Mouse (Mus musculus): ENCODE data around the gene Nfatc2.

Nfatc2 gene

DNA sequence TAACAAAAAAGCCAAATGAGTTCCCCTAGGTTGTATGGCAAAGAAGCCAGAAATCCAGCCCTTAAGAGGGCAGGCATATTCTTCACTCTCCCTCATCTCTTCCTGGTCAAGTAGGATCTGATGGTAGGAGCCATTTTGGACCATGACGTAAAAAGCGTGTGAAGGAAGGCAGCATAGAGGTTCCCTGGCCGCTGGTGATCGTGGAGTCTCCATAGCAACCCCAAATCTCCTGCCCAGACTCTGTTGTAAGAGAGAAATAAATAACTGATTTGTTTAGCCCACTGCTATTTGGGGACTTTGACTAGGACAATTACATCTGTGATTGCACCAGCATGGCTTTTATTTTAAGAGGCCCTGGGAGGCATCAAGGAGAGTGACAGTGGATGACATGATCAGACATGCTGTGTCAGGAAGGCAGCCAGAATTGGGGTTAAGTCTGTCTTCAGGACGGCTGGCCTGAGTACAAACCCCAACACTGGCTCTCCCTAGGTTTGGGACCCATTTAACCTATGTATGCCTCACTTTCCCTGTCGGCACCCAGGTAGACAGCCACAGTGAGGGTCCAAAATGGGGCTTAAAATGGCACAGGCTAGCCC is 8.3 kb upstream of the Nfatc2 start:
- no peak for DNase-seq (ENCODE audit: low read depth)

DNA sequence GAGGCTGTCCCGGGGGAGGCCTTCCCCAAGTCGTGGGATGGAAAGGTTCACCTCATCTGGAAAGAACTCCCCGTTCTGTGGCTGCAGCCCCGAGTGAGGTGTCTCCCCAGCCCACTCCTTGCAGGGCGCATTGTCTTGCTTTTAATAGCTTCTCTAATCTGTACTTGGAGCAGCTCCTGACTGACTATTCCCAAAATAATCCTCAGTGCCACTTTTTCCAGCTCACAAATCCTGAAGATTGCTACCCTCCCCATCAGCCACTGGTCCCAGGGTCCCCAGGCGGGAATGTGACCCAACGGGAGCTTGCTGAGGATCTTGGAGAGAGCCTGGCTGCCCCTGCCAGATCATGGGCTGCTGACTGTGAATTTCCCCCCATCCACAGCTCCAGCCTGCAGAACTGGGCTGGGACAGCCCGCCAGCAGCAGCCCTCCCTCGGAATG is 6.7 kb upstream of the Nfatc2 start:
- DNase-seq (ENCODE audit: low read depth): no peak

DNA sequence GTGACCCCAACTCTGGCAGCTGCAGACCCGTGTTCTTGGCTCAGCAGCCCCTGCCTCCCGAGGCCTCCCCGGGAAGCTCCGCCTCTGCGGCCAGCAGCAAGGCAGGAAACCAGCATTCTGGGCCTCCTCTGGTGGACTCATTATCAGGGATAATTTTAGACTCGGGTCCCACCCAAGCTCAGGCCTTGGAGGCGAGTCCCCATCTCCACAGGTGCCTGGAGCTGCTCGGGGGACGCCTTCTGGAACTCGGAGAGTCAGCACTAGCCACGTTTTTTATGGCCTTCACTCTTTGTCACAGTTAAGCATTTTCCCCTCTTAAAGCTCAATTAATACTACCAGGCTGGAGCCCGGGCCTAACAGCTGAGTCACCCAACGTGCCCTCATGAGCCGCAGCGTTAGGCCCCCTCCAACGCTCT is 3.2 kb upstream of the Nfatc2 start:
- no peak for DNase-seq (ENCODE audit: low read depth)

DNA sequence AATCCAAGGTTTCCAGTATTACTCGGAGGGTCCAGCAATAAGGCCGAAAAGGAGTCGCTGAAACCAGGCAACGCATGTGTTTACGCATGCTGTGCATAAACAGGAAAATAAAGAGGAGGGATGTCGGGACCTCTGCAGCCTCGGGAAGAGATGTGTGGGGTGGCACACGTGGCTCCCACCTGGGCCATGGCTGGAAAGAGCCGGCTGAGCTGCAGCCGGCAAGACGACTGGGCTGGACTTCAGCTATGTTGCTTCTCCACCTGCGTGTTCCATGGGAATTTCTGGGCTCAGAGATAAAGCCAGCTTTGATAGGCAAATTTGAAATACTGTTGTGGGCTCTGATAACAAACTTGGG is 907 bp upstream of the Nfatc2 start:
- DNase-seq (ENCODE audit: low read depth): no peak

DNA sequence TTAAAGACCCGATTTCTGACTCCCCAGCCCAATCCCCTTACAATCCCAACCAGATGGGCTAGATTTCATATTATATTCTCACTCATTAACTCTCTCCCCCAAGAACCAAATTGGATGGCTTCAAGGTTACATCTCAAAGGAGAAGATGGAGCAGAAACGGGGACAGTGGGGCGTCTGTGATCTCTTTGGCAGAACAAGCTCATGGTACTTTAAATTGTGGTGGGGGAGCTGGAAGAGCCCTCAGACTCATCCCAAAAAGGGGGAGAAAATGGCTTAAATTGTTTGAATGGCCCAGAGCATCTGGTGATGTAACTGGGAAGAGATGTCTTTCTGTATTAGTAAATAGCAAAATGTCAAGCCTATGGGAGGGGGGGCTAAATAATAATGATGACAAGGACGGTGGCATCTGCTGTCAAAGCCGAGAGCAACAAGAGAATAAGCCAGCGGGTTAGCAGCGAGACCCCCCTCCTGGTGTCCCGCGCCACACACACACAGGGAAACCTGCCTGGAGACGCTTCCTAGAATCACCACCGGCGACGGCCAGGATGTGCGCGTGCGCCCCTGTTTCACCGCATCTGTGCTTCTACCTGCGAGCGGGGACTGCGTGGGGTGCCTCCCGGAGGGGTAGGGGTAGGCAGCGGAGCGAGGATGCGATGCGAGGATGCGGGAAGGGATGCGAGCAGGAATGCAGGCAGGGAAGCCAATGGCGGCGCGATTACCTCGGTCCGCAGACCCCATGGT is 537 bp downstream of the Nfatc2 start:
- DNase-seq (ENCODE audit: low read depth): no peak

DNA sequence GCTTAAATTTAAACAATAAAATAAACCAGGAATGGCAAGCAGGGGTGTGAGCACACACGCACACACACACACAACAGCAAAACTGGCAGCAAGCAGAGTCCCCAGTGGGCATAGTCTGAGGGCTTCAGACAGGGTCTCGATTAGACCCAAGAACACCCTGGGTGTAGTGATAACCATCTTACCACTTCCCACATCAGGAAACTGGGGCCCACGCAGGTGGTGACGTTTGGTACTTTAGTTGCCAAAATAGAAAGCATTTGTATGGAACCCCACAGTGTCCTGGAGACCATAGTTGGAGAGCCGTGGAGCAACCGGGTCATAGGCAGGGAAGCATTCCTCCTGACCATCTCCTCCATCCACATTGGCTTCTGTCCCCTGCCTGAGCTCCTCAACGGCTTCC is 5.8 kb downstream of the Nfatc2 start:
- DNase-seq (ENCODE audit: low read depth): no peak

DNA sequence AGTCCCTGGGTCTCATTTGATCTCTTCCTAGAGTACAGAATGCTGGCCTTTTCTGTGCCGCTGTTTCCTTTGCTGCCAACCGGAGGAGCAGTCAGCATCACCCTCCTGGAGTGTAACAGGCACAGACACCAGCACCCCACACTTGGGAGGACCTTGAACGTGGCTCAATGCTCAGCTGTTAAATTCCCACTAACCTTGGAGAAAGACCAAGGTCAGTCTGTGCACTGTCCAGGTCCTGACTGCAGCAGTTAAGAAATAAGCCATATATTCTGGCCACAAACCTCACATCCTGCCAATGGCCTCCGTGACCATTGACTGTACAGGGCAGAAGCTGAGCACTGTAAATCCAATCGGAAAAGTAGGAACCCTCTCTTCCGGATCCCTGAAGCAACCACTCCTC is 7.8 kb downstream of the Nfatc2 start:
- no peak for DNase-seq (ENCODE audit: low read depth)

DNA sequence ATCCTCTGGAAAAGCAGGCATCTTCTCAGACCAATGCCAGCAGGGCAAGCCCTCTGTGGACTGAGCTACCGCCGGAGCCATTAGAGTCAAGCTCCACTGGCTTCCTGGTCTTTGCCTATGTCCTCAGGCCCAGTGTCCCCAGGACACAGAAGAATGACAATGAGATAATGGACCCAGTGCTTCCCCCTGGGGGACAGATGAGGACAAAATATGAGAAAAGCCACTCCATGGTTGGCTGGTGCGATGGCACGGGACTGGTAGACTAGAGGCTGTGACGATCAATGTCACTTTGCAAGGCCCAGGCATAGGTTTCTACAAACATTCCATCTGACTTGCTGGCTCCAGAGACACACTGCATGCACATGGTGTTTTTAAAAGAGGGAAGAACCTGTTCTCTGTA is 8.5 kb downstream of the Nfatc2 start:
- no peak for DNase-seq (ENCODE audit: low read depth)

DNA sequence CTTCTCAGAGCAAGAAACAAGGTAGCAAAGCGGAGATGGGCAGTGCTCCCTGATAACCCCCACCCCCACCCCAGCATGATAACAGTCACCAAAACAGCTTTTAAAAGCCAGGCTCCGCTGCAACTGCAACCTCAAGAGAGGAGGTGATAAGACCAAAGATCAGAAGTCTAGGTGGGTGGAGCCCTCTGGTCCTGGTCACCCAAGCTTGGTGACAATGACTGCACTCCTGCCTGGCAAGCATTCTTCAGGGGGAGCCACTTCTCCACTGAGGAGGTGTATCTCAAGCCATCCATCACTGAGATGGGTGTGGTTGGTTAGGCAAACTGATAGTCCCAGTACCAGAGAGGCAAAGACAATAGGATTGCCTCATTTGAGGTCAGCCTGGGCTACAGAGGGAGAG is 10.4 kb downstream of the Nfatc2 start:
- no peak for DNase-seq (ENCODE audit: low read depth)

DNA sequence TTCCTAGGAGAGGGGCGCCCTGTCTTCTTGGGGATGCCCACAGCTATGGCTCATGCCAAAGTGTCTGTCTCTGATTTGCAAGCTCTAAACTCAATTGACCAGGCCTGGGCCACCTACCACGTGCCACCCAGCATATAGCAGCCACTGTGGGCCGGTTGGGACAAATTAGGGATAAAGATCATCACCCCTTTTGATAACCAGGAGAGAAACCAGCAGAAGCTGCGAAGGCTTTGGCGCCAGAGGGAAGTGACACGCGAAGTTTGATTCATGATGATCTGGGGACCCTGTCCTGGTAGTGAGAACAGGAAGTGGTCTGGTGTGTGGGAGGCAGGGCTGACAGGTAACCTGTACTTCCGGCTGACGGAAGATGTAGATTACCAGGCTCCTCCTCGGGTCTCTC is 10.9 kb downstream of the Nfatc2 start:
- DNase-seq (ENCODE audit: low read depth): no peak

DNA sequence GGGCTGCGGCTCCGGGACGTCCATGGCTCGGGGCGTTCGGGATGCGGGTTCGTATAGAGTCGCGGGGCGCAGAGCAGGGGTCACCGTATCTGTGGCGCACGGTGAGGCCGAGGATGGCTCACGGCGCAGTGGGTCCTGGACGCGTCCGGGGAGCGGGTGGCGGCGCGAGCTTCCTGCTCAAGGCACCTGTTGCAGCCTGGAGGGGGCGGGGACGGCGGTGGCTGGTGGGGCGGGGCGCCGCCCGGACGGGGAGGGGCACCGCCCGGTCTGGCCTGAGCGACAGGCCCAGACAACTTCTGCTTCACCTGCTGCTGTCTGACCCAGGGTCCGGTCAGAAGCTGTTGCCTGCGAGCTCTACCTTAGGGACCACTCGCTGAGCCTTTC is 11.3 kb downstream of the Nfatc2 start:
- DNase-seq (ENCODE audit: low read depth): no peak

DNA sequence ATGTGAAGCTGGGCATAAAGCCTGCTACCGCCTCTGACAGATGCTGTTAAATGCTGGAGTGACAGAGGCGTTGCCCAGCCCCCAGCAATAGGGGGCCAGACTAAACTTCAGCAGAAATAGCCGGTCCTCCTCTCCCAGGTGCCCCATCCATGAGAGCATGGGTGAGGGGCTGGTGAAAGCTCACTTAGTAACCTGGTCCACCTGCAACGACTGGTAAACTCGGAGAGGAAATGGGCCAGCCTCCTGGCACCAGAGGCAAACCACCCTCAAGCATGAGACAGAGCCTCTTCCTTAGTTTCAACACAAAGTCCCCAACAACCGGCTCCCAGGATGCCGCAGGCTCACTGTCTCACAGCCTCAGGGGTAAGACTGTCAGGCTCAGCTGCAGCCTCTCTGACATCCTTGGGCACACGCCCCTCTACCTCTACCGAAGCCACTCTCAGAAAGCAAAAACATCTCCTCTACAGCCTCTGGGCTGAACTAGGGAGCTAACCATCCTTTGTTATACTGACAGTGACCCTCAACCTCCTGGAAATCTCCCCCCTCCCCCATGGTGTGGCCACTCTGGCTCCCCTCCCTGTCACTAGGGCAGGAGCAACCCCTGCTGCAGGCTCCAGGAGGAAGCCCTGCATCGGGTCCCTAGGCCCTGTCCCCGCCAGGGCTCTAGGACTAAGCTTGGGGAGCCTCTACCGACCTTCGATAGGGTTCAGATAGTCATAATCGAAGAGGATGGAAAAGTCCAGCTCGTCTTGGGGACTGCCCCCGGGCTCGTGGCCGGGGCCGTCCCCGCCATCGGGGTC is 11.9 kb downstream of the Nfatc2 start:
- DNase-seq (ENCODE audit: low read depth): no peak

DNA sequence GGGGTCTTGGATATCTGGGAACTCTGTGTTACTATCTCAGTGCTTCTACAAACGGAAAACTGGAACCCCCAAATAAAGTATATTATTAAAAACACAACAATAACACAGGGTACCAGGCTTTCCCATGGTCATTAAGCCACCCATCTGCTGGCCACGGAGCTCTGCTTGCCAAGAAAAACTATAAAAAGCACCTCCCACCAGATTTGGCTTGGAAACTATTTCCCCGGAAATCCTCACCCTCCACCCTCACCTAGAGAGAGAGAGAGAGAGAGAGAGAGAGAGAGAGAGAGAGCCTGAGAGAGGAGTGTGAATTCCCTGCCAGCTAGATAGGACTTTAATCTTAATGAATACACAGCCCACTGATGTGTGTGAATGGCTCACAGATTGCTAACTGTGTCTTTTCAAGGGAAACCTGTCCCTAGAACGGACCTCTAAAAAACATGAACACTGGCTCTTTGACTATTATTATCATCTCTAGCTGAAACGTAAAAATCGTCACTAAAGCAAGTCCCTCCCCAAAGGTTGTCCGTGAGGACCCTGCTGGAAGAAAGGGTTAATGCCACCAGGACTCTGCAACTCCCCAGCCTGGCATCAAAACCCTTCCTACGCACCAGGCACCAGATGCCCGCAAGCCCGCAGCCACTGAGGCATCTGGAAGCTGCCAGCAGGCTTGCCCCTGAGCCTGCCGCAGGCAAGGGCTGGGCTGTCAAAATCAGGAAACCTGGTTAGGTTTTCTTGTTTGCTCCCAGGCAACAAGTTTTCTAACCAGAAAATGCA is 12.7 kb downstream of the Nfatc2 start:
- DNase-seq (ENCODE audit: low read depth): no peak

DNA sequence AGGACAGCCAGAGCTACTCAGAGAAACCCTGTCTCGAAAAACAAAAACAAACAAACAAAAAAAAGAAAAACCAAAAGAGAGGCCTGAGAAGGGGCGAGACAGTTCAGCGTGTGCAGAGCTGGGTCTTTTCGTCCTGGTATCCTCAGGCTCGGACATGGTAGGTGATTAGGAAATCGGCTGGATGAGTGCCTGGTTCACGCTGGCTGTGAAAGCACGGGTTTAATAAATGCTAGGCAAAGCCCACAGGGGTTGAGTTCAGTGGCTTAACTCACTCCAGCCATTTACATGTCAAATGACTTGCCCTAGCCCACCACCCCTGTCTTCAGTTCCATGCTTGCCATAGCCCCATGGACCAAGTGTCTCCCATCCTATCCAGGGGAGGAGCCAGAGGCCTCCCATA is 14.3 kb downstream of the Nfatc2 start:
- DNase-seq (ENCODE audit: low read depth): no peak

DNA sequence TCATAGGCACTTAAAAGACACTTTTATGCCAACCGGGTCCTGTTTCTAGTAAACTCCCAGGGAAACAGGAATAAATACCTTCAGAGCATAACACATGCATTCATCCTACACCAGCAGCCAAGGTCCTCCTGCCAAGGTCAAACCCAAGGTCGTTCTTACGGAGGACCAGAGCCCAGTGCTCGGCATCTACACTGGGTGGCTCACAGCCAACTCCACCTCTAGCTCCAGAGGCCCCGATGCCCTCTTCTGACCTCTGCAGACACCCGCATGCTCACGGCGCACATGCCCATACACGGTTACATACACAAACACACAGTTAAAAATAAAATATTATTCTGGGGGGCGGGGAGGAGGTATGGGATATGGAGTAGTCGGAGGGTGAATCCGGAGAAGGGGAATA is 14.9 kb downstream of the Nfatc2 start:
- no peak for DNase-seq (ENCODE audit: low read depth)

DNA sequence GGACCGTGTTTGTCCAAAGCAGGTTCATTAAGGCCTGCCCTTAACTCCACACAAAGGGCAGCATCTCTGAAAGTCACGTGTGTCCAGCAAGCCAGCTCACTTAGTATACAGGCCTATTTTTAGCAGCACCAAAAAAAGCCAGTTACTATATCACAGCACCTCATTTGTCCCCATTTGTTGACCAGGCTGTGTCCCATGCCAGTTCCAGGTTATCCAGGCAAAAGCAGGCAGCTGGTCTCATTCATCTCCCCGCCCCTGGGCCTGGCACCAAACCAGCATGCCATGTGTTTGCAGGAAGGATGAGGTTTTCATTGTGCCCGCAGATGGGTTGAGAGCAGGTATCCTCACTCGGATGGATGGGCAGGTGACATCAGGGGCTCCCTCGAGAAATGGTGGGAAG is 16.6 kb downstream of the Nfatc2 start:
- DNase-seq (ENCODE audit: low read depth): no peak

DNA sequence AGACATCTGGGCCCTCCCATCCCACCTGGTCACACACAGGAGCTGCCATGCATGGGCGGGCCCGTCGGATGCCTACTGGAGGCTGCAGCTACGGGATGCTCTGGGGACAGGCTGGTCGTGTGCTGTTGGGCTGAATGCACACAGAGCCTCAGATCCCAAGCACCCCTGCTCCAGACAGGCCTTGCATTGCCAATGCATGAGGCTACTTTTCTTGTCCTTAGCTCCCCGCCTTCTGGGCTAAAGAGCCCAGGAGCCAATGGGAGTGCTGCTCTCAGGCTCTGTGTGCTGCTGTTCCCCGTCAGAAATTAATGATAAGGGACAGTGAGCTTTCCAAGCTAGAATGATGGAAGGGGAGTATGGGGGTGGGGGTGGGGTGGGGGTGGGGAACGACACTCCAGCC is 17.0 kb downstream of the Nfatc2 start:
- DNase-seq (ENCODE audit: low read depth): no peak

DNA sequence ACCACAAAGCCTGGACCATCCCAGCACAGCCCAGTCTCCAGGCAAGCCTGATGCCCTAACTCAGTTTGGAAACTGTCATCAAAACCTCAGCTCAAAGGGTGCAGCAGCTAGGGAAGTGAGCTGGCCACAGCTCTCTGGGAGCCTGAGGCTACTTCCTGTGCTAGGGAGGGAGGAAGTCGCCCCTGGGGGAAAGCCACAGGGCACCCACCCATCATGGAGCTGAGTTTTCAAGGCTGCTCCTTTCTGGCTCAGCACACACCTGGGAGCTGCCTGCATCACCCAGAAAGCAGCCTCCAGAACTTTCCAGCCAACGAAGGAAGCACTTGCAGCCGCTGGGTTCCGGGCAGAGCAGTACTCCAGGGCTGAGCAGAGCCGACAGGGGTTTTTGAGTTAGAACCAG is 18.4 kb downstream of the Nfatc2 start:
- DNase-seq (ENCODE audit: low read depth): no peak

DNA sequence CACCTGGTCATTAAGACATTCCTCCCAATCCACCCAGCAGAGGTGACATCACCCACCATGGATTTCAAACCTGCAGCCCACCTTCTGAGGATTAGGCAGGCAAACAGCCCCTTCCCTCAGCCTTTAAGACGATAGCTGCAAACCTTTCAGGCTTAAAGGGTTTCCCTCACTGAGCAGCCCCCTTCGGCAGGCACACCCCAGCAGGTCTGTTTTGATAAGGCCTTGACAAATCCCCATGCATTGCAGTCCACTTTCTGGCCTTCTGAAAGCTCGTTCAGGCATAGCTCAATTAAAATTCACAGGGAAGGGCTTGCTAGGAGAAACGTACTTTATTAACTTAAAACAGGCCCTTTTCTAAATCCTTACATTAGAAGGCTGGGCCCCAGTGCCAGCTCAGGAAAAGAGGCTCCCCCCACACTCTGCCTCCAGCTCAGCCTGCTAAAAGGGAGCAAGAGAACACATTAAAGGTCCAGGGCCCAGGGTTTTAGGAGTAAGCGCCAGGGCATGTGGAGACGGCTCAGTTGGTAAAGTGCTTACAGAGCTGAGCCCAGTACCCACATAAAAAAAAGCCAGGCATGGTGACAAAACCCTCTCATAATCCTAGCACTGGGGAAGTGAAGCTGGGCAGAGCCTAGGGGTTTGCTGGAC is 20.1 kb downstream of the Nfatc2 start:
- no peak for DNase-seq (ENCODE audit: low read depth)

DNA sequence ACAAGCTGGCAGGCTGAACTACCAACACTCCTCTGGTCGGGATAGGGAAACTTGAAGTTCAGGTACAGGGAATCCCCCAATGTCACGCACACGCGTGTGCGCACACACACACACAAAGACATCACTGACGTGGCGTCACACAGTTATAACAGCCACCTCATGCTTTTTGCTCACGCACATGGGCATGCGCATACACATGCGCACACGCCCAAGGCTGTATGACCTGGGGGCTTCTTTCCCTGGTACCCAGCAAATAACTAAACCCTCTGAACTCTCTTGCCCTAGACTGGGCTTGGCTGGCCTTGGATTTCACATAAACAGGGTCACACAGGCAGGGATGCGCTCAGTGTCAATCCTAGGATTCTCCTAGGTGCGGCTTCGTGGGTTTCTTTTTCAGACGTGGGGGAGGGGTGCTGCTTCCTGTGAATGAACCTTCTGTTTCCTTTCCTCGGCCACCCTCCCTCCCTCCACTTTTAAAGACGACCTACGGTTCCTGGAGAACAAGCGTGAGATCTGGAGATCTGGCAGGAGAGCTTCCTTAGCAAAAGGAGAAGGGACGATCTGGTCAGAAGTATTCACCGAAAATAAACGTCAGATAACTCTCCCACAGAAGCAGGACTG is 21.1 kb downstream of the Nfatc2 start:
- no peak for DNase-seq (ENCODE audit: low read depth)

DNA sequence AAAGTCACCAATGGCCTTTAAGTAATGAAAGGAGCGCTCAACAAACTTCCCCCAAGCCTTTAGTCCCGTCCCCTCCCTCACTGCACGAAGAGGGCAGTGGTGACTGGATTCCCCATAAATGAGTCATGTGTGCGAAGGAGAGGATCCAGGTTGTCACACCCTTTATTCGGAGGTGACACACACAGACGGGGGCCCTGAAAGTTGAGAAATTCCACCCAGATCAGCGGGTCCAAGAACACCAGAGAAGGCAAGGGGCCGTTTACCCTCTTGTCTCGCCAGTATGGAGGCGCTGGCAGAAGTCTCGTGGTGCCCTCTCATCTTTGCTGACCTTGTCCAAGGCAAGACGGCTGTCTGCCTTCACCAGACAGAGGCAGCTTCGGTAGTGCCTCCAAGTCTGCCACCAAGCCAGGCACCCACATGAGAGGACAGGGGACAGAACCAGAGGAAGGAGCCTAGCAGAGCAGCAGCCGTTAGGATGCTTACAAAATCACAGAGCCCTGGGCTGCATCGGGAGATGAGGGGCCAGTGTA is 21.8 kb downstream of the Nfatc2 start:
- DNase-seq (ENCODE audit: low read depth): no peak

Measured in c-Kit-positive CD71-positive TER-119-negative erythroid progenitor cells, embryonic 14.5 days (primary cell).